Mouse (Mus musculus) CH12.LX (cell line): ENCODE data around the gene B3gnt5.

ENCODE experiments used
- CHD1 ChIP-seq: IDR thresholded peaks from 2 replicates; pipeline ENCODE4 v1.6.1; 2012; ENCODE audit warnings: low read depth, low read length, improper control_type of control experiment, inconsistent platforms
- CTCF ChIP-seq, 2 experiments: IDR thresholded peaks in 1 of 2; conservative IDR thresholded peaks in 1 of 2; 2 replicates each; pipeline ENCODE4 v1.5.1; 2011 to 2012; ENCODE audit warnings: low read depth in 2 of 2, low read length in 2 of 2, improper control_type of control experiment in 1 of 2, inconsistent platforms in 1 of 2, mild to moderate bottlenecking in 1 of 2, moderate library complexity in 1 of 2
- HCFC1 ChIP-seq: IDR thresholded peaks from 2 replicates; pipeline ENCODE4 v1.6.1; 2012; ENCODE audit warnings: low read depth, mild to moderate bottlenecking, inconsistent platforms, low read length, improper control_type of control experiment
- JUND ChIP-seq: conservative IDR thresholded peaks from 2 replicates; pipeline ENCODE4 v1.6.1; 2011; ENCODE audit warnings: low read depth, low read length, improper control_type of control experiment
- POLR2A ChIP-seq: IDR thresholded peaks from 2 replicates; pipeline ENCODE4 v1.6.1; 2011; ENCODE audit warnings: low read depth, mild to moderate bottlenecking, improper control_type of control experiment, low read length

DNA sequence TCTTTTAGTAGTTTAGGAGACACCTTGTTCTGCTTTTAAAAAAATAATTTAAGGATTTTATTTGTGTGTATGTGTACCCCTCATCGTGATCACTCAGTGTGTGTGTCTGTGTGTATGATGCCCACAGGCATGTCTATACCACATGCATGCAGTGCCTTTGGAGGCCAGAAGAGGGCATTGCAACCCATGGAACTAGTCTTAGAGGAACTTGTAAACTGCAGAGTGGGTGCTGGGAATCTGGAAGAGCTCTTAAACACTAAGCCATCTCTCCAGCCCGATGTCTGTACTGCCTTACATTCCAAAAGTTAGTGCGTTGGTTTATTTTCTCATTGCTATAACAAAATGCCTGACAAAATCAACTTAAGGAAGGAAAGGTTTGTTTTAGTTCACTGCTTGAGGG, 6.1 kb downstream of the B3gnt5 start:
- TF ChIP-seq CTCF (conservative IDR thresholded peaks at IDR 0.05 in 1 of 2, IDR thresholded peaks at IDR 0.05 in 1 of 2; ENCODE audit: low read depth in 2 of 2, low read length in 2 of 2): peak in 1 of 2 experiments; percentile 34; a peak in 1 of 4 replicates
- no peak for TF ChIP-seq CHD1
- TF ChIP-seq POLR2A: no peak
- TF ChIP-seq JUND: no peak
- TF ChIP-seq HCFC1: no peak
